Mouse (Mus musculus) C2C12 (cell line): ENCODE measurements at regions not wholly inside any gene's neighbourhood (a gene's known extent, or its start where the extent isn't known, plus 50 kb on each side); places are given as distances from the start of the nearest gene placed in this dataset.

Experiments
- H3K27me3 ChIP-seq: one replicate; pipeline ENCODE4 v1.6.1; 2011; ENCODE audit not compliant: control insufficient read depth, insufficient read depth, insufficient read length
- H3K36me3 ChIP-seq: one replicate; pipeline ENCODE4 v1.6.1; 2011; ENCODE audit not compliant: control insufficient read depth, insufficient read depth
- H3K4me3 ChIP-seq: one replicate; pipeline ENCODE4 v1.5.1; 2011; ENCODE audit warnings: mild to moderate bottlenecking, control low read depth; ENCODE audit not compliant: poor library complexity, insufficient read depth, severe bottlenecking
- H3K79me2 ChIP-seq: one replicate; pipeline ENCODE4 v1.6.1; 2011; ENCODE audit not compliant: control insufficient read depth, insufficient read depth
- H3K79me3 ChIP-seq: one replicate; pipeline ENCODE4 v1.6.1; 2011; ENCODE audit warnings: low read depth, control low read depth
- H3ac ChIP-seq: one replicate; pipeline ENCODE3; 2011; ENCODE audit warnings: low read depth; ENCODE audit not compliant: control insufficient read depth, insufficient read length
- CEBPB ChIP-seq: IDR thresholded peaks from one replicate; pipeline ENCODE4 v1.6.1; 2011; ENCODE audit warnings: low read depth, mild to moderate bottlenecking, control low read depth, moderate library complexity
- CTCF ChIP-seq: IDR thresholded peaks from one replicate; pipeline ENCODE4 v1.5.1; 2011; ENCODE audit not compliant: control insufficient read depth, insufficient read depth, insufficient read length
- FOSL1 ChIP-seq: IDR thresholded peaks from one replicate; pipeline ENCODE4 v1.8.0; 2011; ENCODE audit warnings: mild to moderate bottlenecking, low read length; ENCODE audit not compliant: poor library complexity, insufficient read depth, severe bottlenecking
- MAX ChIP-seq: IDR thresholded peaks from one replicate; pipeline ENCODE4 v1.6.1; 2011; ENCODE audit warnings: mild to moderate bottlenecking, control low read depth
- MYOD1 ChIP-seq: IDR thresholded peaks from one replicate; pipeline ENCODE4 v1.6.1; 2011; ENCODE audit warnings: low read depth; ENCODE audit not compliant: control insufficient read depth, insufficient read length
- MYOG ChIP-seq: IDR thresholded peaks from one replicate; pipeline ENCODE4 v1.6.1; 2011; ENCODE audit not compliant: control insufficient read depth, insufficient read length; ENCODE audit errors: extremely low read depth
- USF1 ChIP-seq: IDR thresholded peaks from one replicate; pipeline ENCODE4 v1.6.1; 2011; ENCODE audit warnings: low read depth, mild to moderate bottlenecking, control low read depth, moderate library complexity

DNA sequence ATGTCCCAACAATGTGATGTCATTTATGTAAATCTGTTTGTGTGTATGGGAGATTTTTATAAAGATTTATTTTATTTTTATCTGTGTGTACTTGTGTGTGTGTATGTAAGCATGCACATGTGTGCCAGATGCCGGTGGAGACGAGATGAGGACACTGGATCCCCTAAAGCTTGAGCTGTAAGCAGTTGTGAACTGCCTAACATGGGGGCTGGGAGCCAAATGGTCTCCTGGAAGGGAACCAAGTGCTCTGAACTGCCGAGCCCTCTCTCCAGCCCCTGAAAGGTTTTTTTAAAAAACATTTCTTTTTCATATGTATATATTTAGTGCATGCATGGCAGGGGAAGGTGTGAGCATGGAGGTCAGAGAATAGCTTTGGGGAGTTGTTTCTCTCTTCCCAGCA is 246.6 kb downstream of the Zfp326 start:
- Histone ChIP-seq H3K36me3 (no peaks in the 10 kb centered on the region), H3ac (no peak overlapping the region), H3K79me3 (no peaks in the 10 kb centered on the region), H3K27me3 (peaks cover 6% of the 10 kb centered on the region), H3K4me3 (no peak overlapping the region), H3K79me2 (no peaks in the 10 kb centered on the region)
- TF ChIP-seq MAX (no peak), FOSL1 (no peak), USF1 (no peak), MYOG (no peak), MYOD1 (no peak), CEBPB (no peak), CTCF (no peak)

DNA sequence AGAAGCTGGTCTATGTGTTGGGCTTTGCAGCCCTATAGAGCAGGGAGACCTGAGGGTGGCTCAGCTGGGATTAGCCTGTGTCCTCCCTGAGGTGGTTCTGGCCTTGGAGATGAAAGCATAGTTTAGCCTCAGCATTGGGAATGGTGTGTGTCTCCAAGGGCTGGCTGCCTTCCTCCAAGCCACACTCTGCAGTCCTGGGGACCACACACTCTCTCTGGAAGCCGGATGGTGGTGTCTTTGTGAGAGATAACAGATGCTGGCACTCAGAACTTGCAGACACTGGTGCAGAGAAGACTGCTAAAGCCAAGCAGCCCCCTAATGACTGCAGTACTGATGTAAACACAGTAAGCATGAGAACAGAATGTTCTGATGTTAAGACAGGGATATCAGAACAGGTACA is 243.2 kb downstream of the Zfp326 start:
- Histone ChIP-seq H3K4me3 (no peak overlapping the region), H3K27me3 (peaks cover 3% of the 10 kb centered on the region), H3K36me3 (no peaks in the 10 kb centered on the region), H3ac (no peak overlapping the region), H3K79me2 (no peaks in the 10 kb centered on the region), H3K79me3 (no peaks in the 10 kb centered on the region)
- TF ChIP-seq MYOG: no peak
- no peak for TF ChIP-seq MYOD1
- no peak for TF ChIP-seq FOSL1
- TF ChIP-seq CTCF: no peak
- TF ChIP-seq MAX: no peak
- TF ChIP-seq CEBPB: no peak
- no peak for TF ChIP-seq USF1

DNA sequence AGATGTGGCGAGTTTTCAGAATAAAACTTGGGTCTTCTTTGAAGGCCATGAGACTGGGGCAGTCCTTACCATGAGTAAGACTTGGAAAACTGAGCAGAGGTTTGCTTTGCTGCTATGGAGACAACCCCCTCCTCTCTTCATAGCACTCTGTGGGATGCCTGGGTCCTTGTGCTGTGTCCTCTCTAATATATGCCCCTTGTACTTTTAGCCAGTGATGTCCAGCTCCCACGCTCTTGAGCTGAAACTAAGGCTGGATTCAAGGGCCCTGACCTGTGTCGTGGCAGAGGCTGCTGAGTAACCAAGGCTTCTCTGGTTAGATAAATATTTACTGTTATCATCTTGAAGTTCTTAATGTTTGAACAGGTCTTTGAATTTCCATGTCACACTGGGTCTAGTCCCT is 236.8 kb downstream of the Zfp326 start:
- H3ac ChIP-seq: no peak overlapping the region
- no peak overlapping the region for H3K4me3 ChIP-seq
- no peaks in the 10 kb centered on the region for H3K79me3 ChIP-seq
- peaks cover 3% of the 10 kb centered on the region for H3K27me3 ChIP-seq
- H3K79me2 ChIP-seq: no peaks in the 10 kb centered on the region
- TF ChIP-seq MYOG: no peak
- no peak for TF ChIP-seq USF1
- H3K36me3 ChIP-seq: no peaks in the 10 kb centered on the region

DNA sequence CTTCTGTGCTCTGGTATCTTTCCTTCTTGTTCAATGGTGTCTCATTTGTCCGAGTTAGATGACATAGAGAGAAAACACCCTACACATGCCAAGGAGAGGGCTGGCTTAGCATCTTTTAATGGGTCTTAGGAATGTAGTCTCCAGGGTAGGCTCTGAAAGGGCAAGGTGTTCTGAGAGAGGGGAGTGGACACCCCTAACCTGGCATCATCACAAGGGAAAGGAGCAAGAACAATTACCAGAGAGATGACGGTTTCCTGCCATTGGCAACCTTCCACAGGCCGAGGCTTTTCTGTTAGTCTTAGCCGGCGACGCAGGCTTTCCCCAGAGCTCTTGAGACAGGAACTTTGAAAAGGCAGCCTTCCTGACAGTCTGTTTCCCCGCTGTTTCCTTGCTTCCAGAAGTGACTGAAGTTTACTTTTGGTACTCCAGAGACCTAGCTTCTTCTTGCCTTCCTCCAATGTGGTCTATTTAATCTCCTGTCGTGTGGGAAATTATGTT is 232.2 kb downstream of the Zfp326 start:
- no peaks in the 10 kb centered on the region for H3K36me3 ChIP-seq
- H3ac ChIP-seq: no peak overlapping the region
- H3K79me2 ChIP-seq: no peaks in the 10 kb centered on the region
- H3K4me3 ChIP-seq: no peak overlapping the region
- H3K27me3 ChIP-seq: peaks cover 7% of the 10 kb centered on the region
- no peaks in the 10 kb centered on the region for H3K79me3 ChIP-seq
- TF ChIP-seq CEBPB (no peak), CTCF (no peak), USF1 (no peak), FOSL1 (no peak), MYOG (no peak), MAX (no peak), MYOD1 (no peak)

DNA sequence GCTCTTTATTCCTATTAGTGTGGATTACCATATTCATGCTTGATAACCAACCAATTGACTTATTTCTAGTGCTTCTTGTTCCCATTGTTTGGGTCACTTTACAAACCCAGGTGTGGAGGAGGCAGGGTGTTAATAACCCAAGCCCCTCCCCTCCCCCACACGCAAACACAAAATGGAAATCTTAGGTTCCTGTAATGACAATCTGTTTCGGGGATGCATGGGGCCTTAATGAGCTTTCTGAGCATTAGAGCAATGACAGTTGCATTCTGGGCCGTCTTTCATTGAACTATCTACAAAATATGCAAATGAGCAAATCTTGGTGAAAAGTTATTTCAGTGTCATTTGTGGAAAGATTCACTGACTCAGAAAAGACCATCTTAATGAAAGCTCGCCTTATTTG is 225.9 kb downstream of the Zfp326 start:
- TF ChIP-seq FOSL1 (no peak), USF1 (no peak), CEBPB (no peak), MAX (no peak), MYOG (no peak), MYOD1 (no peak), CTCF (no peak)
- H3K27me3 ChIP-seq: peaks cover 20% of the 10 kb centered on the region

DNA sequence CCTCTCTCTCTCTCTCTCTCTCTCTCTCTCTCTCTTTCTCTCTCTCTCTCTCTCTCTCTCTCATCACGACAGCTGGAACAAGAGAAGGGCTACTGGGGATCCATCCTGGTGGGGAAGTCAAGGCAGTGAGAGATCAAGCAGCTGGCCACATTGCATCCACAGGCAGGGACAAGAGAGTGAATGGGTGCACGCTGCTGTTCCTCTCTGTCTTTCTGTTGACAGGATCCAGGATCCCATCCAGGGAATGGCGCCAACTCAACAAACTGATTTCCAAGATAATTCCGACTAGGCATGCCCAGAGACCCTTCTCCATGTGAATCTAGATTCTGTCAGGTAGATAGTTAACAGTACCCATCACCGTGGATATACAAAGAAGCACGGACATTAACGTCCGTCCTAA is 222.5 kb downstream of the Zfp326 start:
- no peaks in the 10 kb centered on the region for H3K36me3 ChIP-seq
- H3K27me3 ChIP-seq: peaks cover 22% of the 10 kb centered on the region
- H3K4me3 ChIP-seq: no peak overlapping the region
- TF ChIP-seq CEBPB (no peak), CTCF (no peak)
- H3K79me2 ChIP-seq: no peaks in the 10 kb centered on the region
- H3K79me3 ChIP-seq: no peaks in the 10 kb centered on the region
- no peak overlapping the region for H3ac ChIP-seq

More for the DNA sequence above, 225.9 kb downstream of the Zfp326 start:
- no peaks in the 10 kb centered on the region for H3K79me3 ChIP-seq
- no peak overlapping the region for H3K4me3 ChIP-seq
- no peaks in the 10 kb centered on the region for H3K79me2 ChIP-seq
- H3ac ChIP-seq: no peak overlapping the region
- no peaks in the 10 kb centered on the region for H3K36me3 ChIP-seq

DNA sequence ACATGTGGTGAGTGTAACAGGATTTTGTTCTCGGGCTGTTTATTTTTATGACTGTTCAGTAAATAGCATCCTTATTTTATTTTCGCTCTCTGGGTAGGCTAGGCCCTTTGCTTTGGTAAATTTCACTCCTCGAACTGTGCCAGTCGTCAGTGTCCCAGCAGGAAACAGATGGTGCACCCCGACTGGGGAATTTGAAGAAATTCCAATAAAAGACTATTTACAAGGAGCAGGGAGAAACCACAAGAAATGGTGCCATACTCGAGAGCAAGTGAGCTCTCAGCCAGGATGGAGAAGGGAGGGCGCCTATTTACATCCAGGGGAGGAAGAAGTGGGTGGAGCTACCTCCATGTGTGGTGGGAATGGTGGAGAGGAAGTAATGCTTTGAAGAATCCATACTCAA is 213.0 kb downstream of the Zfp326 start:
- H3K4me3 ChIP-seq: no peak overlapping the region
- no peak for TF ChIP-seq MAX
- no peak for TF ChIP-seq MYOD1
- TF ChIP-seq USF1: no peak
- TF ChIP-seq CEBPB: no peak
- TF ChIP-seq MYOG: no peak
- TF ChIP-seq CTCF: no peak
- no peak for TF ChIP-seq FOSL1
- no peaks in the 10 kb centered on the region for H3K79me3 ChIP-seq
- H3K27me3 ChIP-seq: peaks cover 21% of the 10 kb centered on the region
- no peaks in the 10 kb centered on the region for H3K36me3 ChIP-seq
- no peaks in the 10 kb centered on the region for H3K79me2 ChIP-seq
- H3ac ChIP-seq: no peak overlapping the region
